Mouse (Mus musculus) ES-E14 (cell line): ENCODE results near the gene Prickle1. TPM values are rescaled to one million over a fixed set of nuclear protein-coding genes. Genes with fewer than 3 reads are reported as not detected.

Experiments
- DNase-seq: peaks from one replicate; pipeline ENCODE4 v3.0.0-alpha.2; 2013; ENCODE audit warnings: low read depth, low spot score
- H3K27ac ChIP-seq: 2 replicates; pipeline ENCODE4 v1.5.1; 2012; ENCODE audit warnings: low read depth, mild to moderate bottlenecking, low read length, moderate library complexity, mixed read lengths; ENCODE audit not compliant: poor library complexity, insufficient read depth, severe bottlenecking
- H3K36me3 ChIP-seq: 2 replicates; pipeline ENCODE4 v1.6.1; 2012; ENCODE audit warnings: mild to moderate bottlenecking, low read length, moderate library complexity, mixed read lengths; ENCODE audit not compliant: control insufficient read depth, poor library complexity, insufficient read depth, severe bottlenecking
- H3K4me1 ChIP-seq, 2 experiments: fragments of 150-350 bp in 1 of 2; sonication (generic) in 1 of 2; 2 replicates each; pipeline ENCODE4 v1.6.1; 2012; ENCODE audit warnings: low read length in 2 of 2, mild to moderate bottlenecking in 1 of 2, mixed read lengths in 1 of 2; ENCODE audit not compliant: control insufficient read depth in 2 of 2, insufficient read depth in 2 of 2, poor library complexity in 1 of 2
- H3K4me3 ChIP-seq, 2 experiments: fragments of 150-350 bp in 1 of 2; sonication (generic) in 1 of 2; 2 replicates each; pipeline ENCODE4 v1.5.1; 2012; ENCODE audit warnings: low read length in 2 of 2, low read depth in 1 of 2, mild to moderate bottlenecking in 1 of 2, mixed read lengths in 1 of 2; ENCODE audit not compliant: insufficient read depth in 1 of 2, poor library complexity in 1 of 2, severe bottlenecking in 1 of 2
- H3K9ac ChIP-seq: 2 replicates; pipeline ENCODE4 v1.6.1; 2012; ENCODE audit warnings: low read depth, mild to moderate bottlenecking, low read length, mixed read lengths; ENCODE audit not compliant: poor library complexity, insufficient read depth, severe bottlenecking
- H3K9me3 ChIP-seq: fragments of 150-350 bp; sonication (generic); 2 replicates; pipeline ENCODE4 v1.6.1; 2012; ENCODE audit warnings: low read depth, mild to moderate bottlenecking, low read length; ENCODE audit not compliant: control insufficient read depth, insufficient read depth
- CHD2 ChIP-seq: IDR thresholded peaks from 2 replicates; pipeline ENCODE4 v1.6.1; 2014; ENCODE audit warnings: mild to moderate bottlenecking, low read depth, low read length, inconsistent platforms
- HCFC1 ChIP-seq: IDR thresholded peaks from 2 replicates; pipeline ENCODE4 v1.6.1; 2012; ENCODE audit warnings: low read length, inconsistent platforms, borderline replicate concordance; ENCODE audit not compliant: insufficient read depth
- MAFK ChIP-seq: IDR thresholded peaks from 2 replicates; pipeline ENCODE4 v1.6.1; 2014; ENCODE audit warnings: mild to moderate bottlenecking, low read depth, low read length, inconsistent platforms; ENCODE audit not compliant: insufficient read depth
- ZC3H11A ChIP-seq: IDR thresholded peaks from 2 replicates; pipeline ENCODE4 v1.6.1; 2012; ENCODE audit warnings: low read depth, mild to moderate bottlenecking, inconsistent platforms, low read length, borderline replicate concordance
- ZNF384 ChIP-seq: IDR thresholded peaks from 2 replicates; pipeline ENCODE4 v1.6.1; 2012; ENCODE audit warnings: low read depth, low read length, inconsistent platforms
- in situ Hi-C, 2 experiments: fragments of 600-800 bp; cut with MboI; formaldehyde crosslinking; loops; one replicate each; pipeline ENCODE4 v1.15.1; 2025; ENCODE audit warnings: low sequenced_read_pairs in 2 of 2, inconsistent platforms in 1 of 2; ENCODE audit not compliant: unreplicated experiment in 2 of 2
- total RNA-seq: library from RNA; depleted of rRNA; stranded (reverse); fragments of 300-350 nt; gene quantifications from 2 replicates; pipeline ENCODE4 v1.2.3, GENCODE M21; 2012

Gene Prickle1
- total RNA-seq, 1 experiment: 7.7 TPM

DNA sequence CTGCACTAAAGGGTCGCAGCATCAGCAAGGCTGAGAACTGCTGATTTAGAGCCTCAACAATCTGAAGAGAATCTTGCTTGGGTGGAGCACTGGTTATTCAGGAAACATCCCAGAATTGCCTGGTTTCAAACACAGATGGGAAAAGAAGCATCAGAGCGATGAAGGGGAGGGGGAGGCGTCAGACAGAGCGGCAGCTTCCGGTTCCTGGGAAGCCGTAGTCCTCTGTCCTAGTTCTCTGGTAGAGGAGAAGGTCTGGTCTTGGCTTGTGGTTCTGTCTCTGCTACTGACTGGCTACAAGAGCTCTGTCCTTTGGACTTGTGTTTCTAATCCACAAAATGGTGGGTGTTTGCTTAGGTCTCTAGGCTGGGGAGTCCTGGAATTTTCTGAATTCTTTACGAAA, 57.9 kb downstream of the Prickle1 start:
- Histone ChIP-seq H3K9ac (no peak overlapping the region), H3K27ac (no peak overlapping the region), H3K9me3 (no peaks in the 10 kb centered on the region), H3K36me3 (no peaks in the 10 kb centered on the region), H3K4me3 (no peak overlapping the region), H3K4me1 (no peaks in the 10 kb centered on the region)
- in situ Hi-C loops: no loop called here
- no peak for TF ChIP-seq CHD2
- no peak for TF ChIP-seq ZC3H11A
- TF ChIP-seq HCFC1: no peak
- no peak for TF ChIP-seq MAFK
- no peak for DNase-seq

DNA sequence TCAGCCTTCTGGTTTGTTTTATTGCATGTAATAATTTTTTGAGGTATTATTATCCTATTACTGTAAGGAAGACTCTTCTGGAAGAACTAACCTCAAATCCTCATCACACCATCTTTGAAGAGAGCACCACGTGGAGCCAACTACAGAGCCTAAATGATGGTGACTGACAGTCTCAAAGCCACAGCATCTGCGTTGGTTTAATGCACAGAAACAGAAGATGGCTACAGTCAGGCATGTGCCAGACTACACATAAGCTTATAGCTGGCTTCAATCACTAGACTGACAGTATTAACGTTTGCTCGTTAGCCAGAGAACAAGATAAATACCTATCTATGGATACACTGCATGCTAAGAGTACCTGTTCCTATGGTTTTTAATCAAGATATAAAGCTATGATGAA, 59.5 kb downstream of the Prickle1 start:
- TF ChIP-seq CHD2: no peak
- TF ChIP-seq HCFC1: no peak
- TF ChIP-seq ZC3H11A: no peak
- TF ChIP-seq MAFK: no peak
- no peak for TF ChIP-seq ZNF384
- Histone ChIP-seq H3K4me1 (no peaks in the 10 kb centered on the region), H3K4me3 (no peak overlapping the region), H3K36me3 (no peaks in the 10 kb centered on the region), H3K9me3 (no peaks in the 10 kb centered on the region), H3K27ac (no peak overlapping the region), H3K9ac (no peak overlapping the region)
- in situ Hi-C loops: no loop called here
- DNase-seq: no peak

DNA sequence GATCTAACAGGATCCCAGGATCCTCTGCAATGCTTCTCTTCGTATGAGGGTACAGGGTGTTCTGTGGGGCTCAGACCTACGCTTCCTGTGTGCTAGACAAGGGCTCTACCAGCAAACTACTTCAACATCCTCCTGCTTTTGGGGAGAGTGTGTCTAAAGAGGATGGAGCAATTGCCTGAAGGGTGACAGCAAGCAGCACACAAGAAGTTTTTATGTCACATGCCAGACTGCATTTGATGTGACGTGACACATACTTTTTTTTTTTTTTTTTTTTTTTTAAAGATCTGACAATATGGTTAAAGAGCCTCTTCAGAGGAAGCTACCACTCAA, 65.0 kb downstream of the Prickle1 start:
- in situ Hi-C loops: no loop called here
- no peak overlapping the region for H3K27ac ChIP-seq
- no peak overlapping the region for H3K9ac ChIP-seq
- H3K4me1 ChIP-seq: no peaks in the 10 kb centered on the region
- no peak for DNase-seq
- H3K9me3 ChIP-seq: no peaks in the 10 kb centered on the region
- no peaks in the 10 kb centered on the region for H3K36me3 ChIP-seq
- TF ChIP-seq ZNF384 (no peak), ZC3H11A (no peak), HCFC1 (no peak), MAFK (no peak), CHD2 (no peak)
- no peak overlapping the region for H3K4me3 ChIP-seq

DNA sequence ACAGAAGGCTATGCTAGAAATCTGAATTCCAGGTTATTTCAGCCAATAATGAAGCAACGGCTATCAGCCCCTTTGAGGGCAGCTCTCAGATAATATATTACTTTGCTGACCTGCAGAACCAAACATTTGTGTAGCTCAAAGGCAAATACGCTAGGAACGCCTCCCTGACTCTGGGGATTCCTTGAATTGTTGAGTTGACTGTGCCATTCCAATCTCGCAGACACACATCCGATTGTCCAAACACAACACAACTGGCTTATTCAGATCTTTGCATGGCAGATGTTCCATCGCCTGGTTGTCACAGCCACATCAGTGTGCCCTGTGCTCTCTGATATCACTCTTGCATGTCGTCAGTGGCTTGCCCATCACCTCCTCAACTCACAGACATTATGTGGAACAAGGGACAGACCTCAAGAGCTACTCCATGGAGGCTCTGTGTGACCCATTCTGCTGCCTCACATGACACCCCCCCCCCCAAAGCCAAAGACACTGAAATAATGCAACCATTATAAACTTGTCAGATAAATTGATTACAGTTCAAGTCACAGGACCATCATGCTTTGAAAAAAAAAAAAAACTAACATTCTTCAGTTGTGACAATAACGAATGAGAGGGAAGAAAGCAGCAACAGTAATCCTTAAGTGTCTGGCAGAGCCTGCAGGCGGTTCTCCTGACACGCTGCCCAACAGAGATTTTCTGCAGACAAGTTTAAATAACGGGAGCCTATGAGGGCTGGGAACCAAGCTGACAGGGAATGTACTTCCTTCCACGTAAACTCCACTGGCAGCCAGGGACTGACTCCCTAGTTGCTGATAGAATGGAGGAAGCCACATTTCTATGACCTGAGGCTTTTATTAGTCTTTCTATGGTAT, 65.6 kb downstream of the Prickle1 start:
- Histone ChIP-seq H3K9me3 (no peaks in the 10 kb centered on the region), H3K4me3 (no peak overlapping the region), H3K36me3 (no peaks in the 10 kb centered on the region), H3K27ac (no peak overlapping the region), H3K4me1 (no peaks in the 10 kb centered on the region), H3K9ac (no peak overlapping the region)
- no peak for TF ChIP-seq HCFC1
- no peak for DNase-seq
- in situ Hi-C loops: no loop called here

DNA sequence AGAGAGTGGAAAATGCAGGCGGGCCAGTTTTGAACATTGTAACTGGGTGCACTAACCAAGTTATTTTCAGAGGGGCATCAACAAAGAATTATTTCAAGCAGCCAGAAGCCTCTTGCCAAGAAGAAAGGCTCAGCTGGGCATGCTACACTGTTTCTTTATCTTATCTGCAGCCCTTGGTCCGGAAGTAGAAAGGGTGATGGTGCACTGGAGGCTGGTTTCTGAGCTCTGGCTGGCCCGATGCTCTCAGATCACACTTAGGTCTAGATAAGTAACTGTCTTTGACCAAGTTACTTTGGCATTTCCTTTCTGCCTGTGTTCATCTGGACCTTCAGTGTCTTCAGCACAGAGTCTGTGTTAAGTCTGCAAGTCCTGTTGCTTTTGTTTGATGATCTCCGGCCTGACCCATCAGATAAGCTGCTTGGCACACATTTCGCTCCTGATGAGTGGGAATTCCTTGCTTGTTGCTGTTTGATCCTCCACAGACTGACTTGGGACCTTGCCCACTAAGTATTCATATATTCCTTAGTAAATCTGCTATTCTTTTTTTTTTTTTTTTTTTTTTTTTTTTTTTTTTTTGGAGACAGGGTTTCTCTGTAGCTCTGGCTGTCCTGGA, 70.3 kb downstream of the Prickle1 start:
- H3K9ac ChIP-seq: no peak overlapping the region
- H3K4me3 ChIP-seq: no peak overlapping the region
- H3K27ac ChIP-seq: no peak overlapping the region
- no peaks in the 10 kb centered on the region for H3K36me3 ChIP-seq
- DNase-seq: no peak
- H3K9me3 ChIP-seq: no peaks in the 10 kb centered on the region
- no peak for TF ChIP-seq MAFK
- TF ChIP-seq CHD2: no peak
- TF ChIP-seq HCFC1: no peak
- no peak for TF ChIP-seq ZNF384
- no peak for TF ChIP-seq ZC3H11A
- in situ Hi-C loops: no loop called here
- H3K4me1 ChIP-seq: peaks cover 0 to 4% of the 10 kb centered on the region in 2 experiments; a peak in 1 of 4 replicates
